In genomic region chr8:123361082-123361739, GRCm38 (mm10) we compare ENCODE assay signal across 9 mouse cellular contexts. TPM values are rescaled to one million over a fixed set of nuclear protein-coding genes. Genes with fewer than 3 reads are reported as not detected.
DNase-seq lines count a peak whose midpoint lies in the region; ATAC-seq and TF ChIP-seq lines count a peak whose summit lies in the region.
"Had no signal": no experiment of that assay in that cellular context is flagged by ENCODE, and none has a peak within 500 bp of the region (broad histone marks: within the 10 kb centered on the region; RNA-seq: fewer than 3 reads in every experiment).

No protein-coding gene starts in this region.

- no peak overlapping the region for H3K4me3 ChIP-seq in left cerebral cortex, adult 2 months
- H3K4me3 ChIP-seq: myocyte had no signal

- intact Hi-C loops in left cerebral cortex, adult 2 months (cut with DNase I): loop anchor here (1.0 to 10.0 kb wide), 2 partner anchors 42 to 106 kb away; partner anchors contain the start of genes Vps9d1 and Zfp276

- peak; percentile 58 for DNase-seq in T-cell, adult 2 months (ENCODE audit: low spot score)
- peak; percentile 85 for DNase-seq in cerebellum, adult 9-10 months
- DNase-seq in induced T-regulatory cell, adult 2 months (ENCODE audit: low read depth): peak; percentile 87
- peak; percentile 75 to 85 for DNase-seq in left cerebral cortex, adult 2 months (ENCODE audit: extremely low spot score in 1 of 2, low spot score in 2 of 2)
- DNase-seq in mesoderm, embryonic 11.5 days (ENCODE audit: low read depth, low spot score): peak; percentile 85
- peak; percentile 51 to 56 for DNase-seq in right cerebral cortex, postnatal 36 days (ENCODE audit: low spot score in 2 of 2)

- peak; percentile 74 for ATAC-seq in frontal cortex, adult (ENCODE audit: low TSS enrichment)
- ATAC-seq in activated CD4-positive, CD25-positive, alpha-beta regulatory T cell, adult 4 months: no peak

- H3K27ac ChIP-seq in left cerebral cortex, adult 2 months: no peak overlapping the region

- peak; percentile 97 for TF ChIP-seq CTCF in left cerebral cortex, adult 2 months (IDR thresholded peaks at IDR 0.05)

RNA-seq across cellular contexts. Expression of gene Tcf25, which starts 12.3 kb away (rescaled TPM):
- 100 to 1,000 TPM; 586 to 610 TPM for total RNA-seq in left cerebral cortex, adult 2 months (2021)
- polyA plus RNA-seq in activated CD4-positive, CD25-positive, alpha-beta regulatory T cell, adult 4 months (2017; shearing (Covaris generic)): 10 to 100 TPM; 84.9 to 92.3 TPM

RNA-seq across cellular contexts. Expression of gene Spire2, which starts 28.7 kb away (rescaled TPM):
- total RNA-seq in left cerebral cortex, adult 2 months (2021): 10 to 100 TPM; 14.1 to 19.5 TPM
- not detected for polyA plus RNA-seq in activated CD4-positive, CD25-positive, alpha-beta regulatory T cell, adult 4 months (2017; shearing (Covaris generic))

RNA-seq across cellular contexts. Expression of gene Fanca, which starts 42.8 kb away (rescaled TPM):
- total RNA-seq in left cerebral cortex, adult 2 months (2021): 1 to 10 TPM; 3.1 to 3.7 TPM
- 1 to 10 TPM; 4.2 to 5.3 TPM for polyA plus RNA-seq in activated CD4-positive, CD25-positive, alpha-beta regulatory T cell, adult 4 months (2017; shearing (Covaris generic))

RNA-seq across cellular contexts. Expression of gene Mc1r, which starts 45.7 kb away (rescaled TPM):
- under 1 TPM; 0.18 to 0.19 TPM for total RNA-seq in left cerebral cortex, adult 2 months (2021)
- polyA plus RNA-seq in activated CD4-positive, CD25-positive, alpha-beta regulatory T cell, adult 4 months (2017; shearing (Covaris generic)): not detected

RNA-seq across cellular contexts. Expression of gene Tubb3, which starts 50.0 kb away (rescaled TPM):
- total RNA-seq in left cerebral cortex, adult 2 months (2021): 100 to 1,000 TPM; 373 to 377 TPM
- polyA plus RNA-seq in activated CD4-positive, CD25-positive, alpha-beta regulatory T cell, adult 4 months (2017; shearing (Covaris generic)): under 1 TPM; 0.53 to 0.68 TPM
